Mouse (Mus musculus) layer of hippocampus, adult 2 months (tissue): ENCODE measurements around the gene Cab39l. TPM values are rescaled to one million over a fixed set of nuclear protein-coding genes. Genes with fewer than 3 reads are reported as not detected.
"Not testable (repeated sequence)": the region's sequence is repeated elsewhere in the genome, so short reads cannot be mapped to it uniquely, and the experiment has no call there.

Experiments
- DNase-seq, 2 experiments: peaks; one replicate each; pipeline ENCODE4 v3.0.0; 2022; ENCODE audit warnings: low spot score in 2 of 2
- H3K27ac ChIP-seq: fragments of 200-600 bp; 2 replicates; pipeline ENCODE4 v1.8.1; 2022
- H3K4me3 ChIP-seq: fragments of 200-600 bp; 2 replicates; pipeline ENCODE4 v1.8.1; 2022; ENCODE audit warnings: mild to moderate bottlenecking
- CTCF ChIP-seq: fragments of 200-600 bp; conservative IDR thresholded peaks from 2 replicates; pipeline ENCODE4 v1.8.1; 2022; ENCODE audit warnings: antibody characterized with exemption, mild to moderate bottlenecking, moderate library complexity
- total RNA-seq, 2 experiments: library from RNA; stranded (reverse); gene quantifications; 2 replicates each; pipeline ENCODE4 v1.2.3; 2021

The Cab39l gene
- total RNA-seq, 2 experiments from 2014 or later: 21.0 to 21.7 TPM

- DNase-seq: peak in 1 of 2 experiments; percentile 79
- no peak overlapping the region for H3K27ac ChIP-seq
These were observed 165.0 kb downstream of the Cab39l start for GRCm38 (mm10) chr14:59605671-59606353.

GRCm38 (mm10) chr14:59607021-59607420 is 166.2 kb downstream of the Cab39l start:
- Histone ChIP-seq H3K27ac (no peak overlapping the region), H3K4me3 (no peak overlapping the region)
- TF ChIP-seq CTCF: no peak
- no peak for DNase-seq

More at GRCm38 (mm10) chr14:59605671-59606353, 165.0 kb downstream of the Cab39l start:
- no peak overlapping the region for H3K4me3 ChIP-seq
- peak; percentile 89 for TF ChIP-seq CTCF

GRCm38 (mm10) chr14:59612920-59613625 is 172.3 kb downstream of the Cab39l start:
- Histone ChIP-seq H3K27ac (no peak overlapping the region), H3K4me3 (no peak overlapping the region)
- peak; percentile 87 for TF ChIP-seq CTCF
- DNase-seq: peak in 1 of 2 experiments; percentile 74

GRCm38 (mm10) chr14:59614149-59614548 is 173.4 kb downstream of the Cab39l start:
- H3K27ac ChIP-seq, DNase-seq, H3K4me3 ChIP-seq: not testable (repeated sequence)

- no peak for TF ChIP-seq CTCF
- H3K4me3 ChIP-seq: no peak overlapping the region
- no peak for DNase-seq
- H3K27ac ChIP-seq: no peak overlapping the region
These were observed 176.0 kb downstream of the Cab39l start for GRCm38 (mm10) chr14:59616802-59617201.

- TF ChIP-seq CTCF: no peak
- Histone ChIP-seq H3K27ac (no peak overlapping the region), H3K4me3 (no peak overlapping the region)
- no peak for DNase-seq
These were observed 183.6 kb downstream of the Cab39l start for GRCm38 (mm10) chr14:59624326-59624885.

- peak; percentile 46 to 53 for DNase-seq
- Histone ChIP-seq H3K4me3 (peak within 1 kb of the TSS; percentile 55), H3K27ac (peak within 1 kb of the TSS; percentile 4; the same call in 1 of the 2 replicates)
- peak; percentile 63 for TF ChIP-seq CTCF
These were observed 184.5 kb downstream of the Cab39l start, which contains the start of gene Shisa2 for GRCm38 (mm10) chr14:59625158-59625805. Gene Shisa2 (plus strand): TSS chr14:59625308.

- H3K4me3 ChIP-seq: peak overlapping the region; percentile 55
- no peak for DNase-seq
- peak overlapping the region; percentile 4; the same call in 1 of the 2 replicates for H3K27ac ChIP-seq
- no peak for TF ChIP-seq CTCF
These were observed 185.1 kb downstream of the Cab39l start for GRCm38 (mm10) chr14:59625806-59626364.

GRCm38 (mm10) chr14:59626711-59627110 is 185.9 kb downstream of the Cab39l start:
- no peak for DNase-seq
- TF ChIP-seq CTCF: no peak
- H3K27ac ChIP-seq: no peak overlapping the region
- H3K4me3 ChIP-seq: peak overlapping the region; percentile 55

- no peak for TF ChIP-seq CTCF
- Histone ChIP-seq H3K27ac (no peak overlapping the region), H3K4me3 (peak overlapping the region; percentile 4; the same call in 1 of the 2 replicates)
These were observed 186.4 kb downstream of the Cab39l start for GRCm38 (mm10) chr14:59627142-59627680.

GRCm38 (mm10) chr14:59627823-59628222 is 187.1 kb downstream of the Cab39l start:
- Histone ChIP-seq H3K27ac (no peak overlapping the region), H3K4me3 (peak overlapping the region; percentile 4; the same call in 1 of the 2 replicates)
- TF ChIP-seq CTCF: no peak
- DNase-seq: no peak

More at GRCm38 (mm10) chr14:59627142-59627680, 186.4 kb downstream of the Cab39l start:
- DNase-seq: no peak

- no peak for DNase-seq
- Histone ChIP-seq H3K27ac (no peak overlapping the region), H3K4me3 (no peak overlapping the region)
- no peak for TF ChIP-seq CTCF
These were observed 188.5 kb downstream of the Cab39l start for GRCm38 (mm10) chr14:59629308-59629707.

GRCm38 (mm10) chr14:59630096-59630495 is 189.3 kb downstream of the Cab39l start:
- no peak for DNase-seq
- no peak overlapping the region for H3K4me3 ChIP-seq
- no peak for TF ChIP-seq CTCF
- H3K27ac ChIP-seq: no peak overlapping the region
